Mouse (Mus musculus) heart, embryonic 16.5 days (tissue): ENCODE data around the gene En2. TPM values are rescaled to one million over a fixed set of nuclear protein-coding genes. Genes with fewer than 3 reads are reported as not detected.
A peak's percentile ranks its signal among the peaks of the same experiment; 100 is the strongest.

ENCODE experiments used
- ATAC-seq: fragments of 200-750 bp; cut with Nextera tagmentation; replicated peaks from 2 replicates; pipeline ENCODE4 v1.8.0; 2017; ENCODE audit warnings: moderate number of reproducible peaks; ENCODE audit not compliant: insufficient read depth, low FRiP score; ENCODE audit errors: extremely low read depth
- H3K27ac ChIP-seq: fragments of 300-500 bp; sonication (generic); 2 replicates; pipeline ENCODE4 v1.5.1; 2014; ENCODE audit warnings: mild to moderate bottlenecking, low read length, control low read depth, moderate library complexity
- H3K27me3 ChIP-seq: fragments of 300-500 bp; sonication (generic); 2 replicates; pipeline ENCODE4 v1.6.1; 2014; ENCODE audit warnings: low read length, mixed read lengths; ENCODE audit not compliant: control insufficient read depth, insufficient read depth
- H3K36me3 ChIP-seq: fragments of 300-500 bp; sonication (generic); 2 replicates; pipeline ENCODE4 v1.6.1; 2014; ENCODE audit not compliant: control insufficient read depth, insufficient read depth
- H3K4me1 ChIP-seq: fragments of 300-500 bp; sonication (generic); 2 replicates; pipeline ENCODE4 v1.6.1; 2014; ENCODE audit warnings: low read length, mixed read lengths; ENCODE audit not compliant: control insufficient read depth, insufficient read depth
- H3K4me2 ChIP-seq: fragments of 300-500 bp; sonication (generic); 2 replicates; pipeline ENCODE4 v1.6.1; 2014; ENCODE audit warnings: low read depth, mild to moderate bottlenecking, control low read depth, low read length
- H3K4me3 ChIP-seq: fragments of 300-500 bp; sonication (generic); 2 replicates; pipeline ENCODE4 v1.5.1; 2014; ENCODE audit warnings: mild to moderate bottlenecking, control low read depth, low read length
- H3K9ac ChIP-seq: fragments of 300-500 bp; sonication (generic); 2 replicates; pipeline ENCODE4 v1.6.1; 2014; ENCODE audit warnings: low read length, control low read depth
- H3K9me3 ChIP-seq: fragments of 300-500 bp; sonication (generic); replicated peaks from 2 replicates; pipeline ENCODE4 v1.6.1; 2016; ENCODE audit warnings: low read length; ENCODE audit not compliant: control insufficient read depth
- WGBS: fragments of 180-500 bp; shearing (Covaris S2); extraction: QIAGEN DNeasy Blood & Tissue Kit; methylation state at CpG from one replicate; pipeline ENCODE4 v1.1.7; 2014; 5-methylcytosine and 5-hydroxymethylcytosine counted together
- polyA plus RNA-seq: library from polyadenylated mRNA; unstranded; fragments of >200 nt; fragmentation: Nextera tagmentation; extraction: Ambion mirVana; gene quantifications from 2 replicates; pipeline ENCODE4 v1.2.1, GENCODE M21; 2015

En2 gene
- polyA plus RNA-seq, 1 experiment from 2014 or later, result not detected

DNA sequence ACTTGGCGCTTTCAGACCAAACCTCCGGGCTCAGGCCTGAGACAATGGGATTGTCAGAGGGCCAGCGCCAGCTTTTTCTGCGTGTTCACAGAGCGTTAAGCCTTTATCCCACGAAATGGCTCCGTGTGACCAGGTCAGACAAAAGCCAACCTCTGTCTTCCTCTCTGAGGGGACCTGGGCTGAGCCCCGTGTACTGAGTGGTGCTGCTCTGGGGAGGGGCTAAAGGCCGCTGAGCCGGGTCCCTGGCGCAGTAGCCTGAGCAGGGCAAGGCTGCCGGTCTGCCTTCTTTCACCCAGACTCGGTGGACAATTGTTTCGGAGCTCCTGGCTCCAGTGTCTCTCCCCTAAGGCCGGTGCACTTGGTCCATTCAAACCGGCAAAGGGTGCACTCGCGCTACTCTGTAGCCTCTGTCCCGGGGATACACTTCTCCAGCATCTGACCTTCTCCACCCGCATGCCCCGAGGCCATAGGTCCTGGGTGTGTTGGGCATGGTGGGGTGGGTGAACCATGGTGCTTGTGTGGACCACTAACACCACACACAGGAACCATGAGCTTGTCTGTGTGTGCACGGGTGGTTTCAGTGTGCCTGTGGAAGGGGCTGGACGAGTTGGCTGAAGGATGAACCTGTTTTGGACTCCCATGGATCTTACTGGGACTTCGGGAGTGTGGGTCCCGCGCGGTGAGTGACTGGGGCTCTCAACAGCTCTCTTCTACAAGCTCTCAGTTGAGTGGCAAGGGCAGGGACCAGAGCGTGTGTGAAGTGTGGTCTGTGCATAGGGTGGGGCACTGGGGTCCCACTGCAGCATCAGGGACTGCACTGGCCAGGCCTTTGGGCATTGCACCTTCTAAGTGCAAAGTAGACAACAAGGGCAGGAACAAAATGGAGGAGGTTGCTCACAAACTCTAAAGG is 40.9 kb upstream of the En2 start:
- Histone ChIP-seq H3K4me3 (no peak overlapping the region), H3K9ac (no peak overlapping the region), H3K27me3 (peaks cover 90% of the 10 kb centered on the region), H3K9me3 (no peaks in the 10 kb centered on the region), H3K27ac (no peak overlapping the region), H3K4me2 (peak overlapping the region; percentile 14; the same call in 1 of the 2 replicates), H3K36me3 (no peaks in the 10 kb centered on the region), H3K4me1 (no peaks in the 10 kb centered on the region)
- no peak for ATAC-seq
- 4% methylated on average over 28 of the region's 28 CpGs for WGBS

- H3K4me2 ChIP-seq, result no peak overlapping the region
- H3K27me3 ChIP-seq, result peaks cover 73% of the 10 kb centered on the region
- H3K4me3 ChIP-seq, result no peak overlapping the region
- no peaks in the 10 kb centered on the region for H3K4me1 ChIP-seq
- WGBS, result 36% methylated on average over 1 of the region's 1 CpGs
- H3K9me3 ChIP-seq, result no peaks in the 10 kb centered on the region
- H3K36me3 ChIP-seq, result no peaks in the 10 kb centered on the region
- H3K27ac ChIP-seq, result no peak overlapping the region
- no peak for ATAC-seq
- H3K9ac ChIP-seq, result no peak overlapping the region
Observed at GRCm38 (mm10) chr5:28128851-28129250, 36.6 kb upstream of the En2 start.

DNA sequence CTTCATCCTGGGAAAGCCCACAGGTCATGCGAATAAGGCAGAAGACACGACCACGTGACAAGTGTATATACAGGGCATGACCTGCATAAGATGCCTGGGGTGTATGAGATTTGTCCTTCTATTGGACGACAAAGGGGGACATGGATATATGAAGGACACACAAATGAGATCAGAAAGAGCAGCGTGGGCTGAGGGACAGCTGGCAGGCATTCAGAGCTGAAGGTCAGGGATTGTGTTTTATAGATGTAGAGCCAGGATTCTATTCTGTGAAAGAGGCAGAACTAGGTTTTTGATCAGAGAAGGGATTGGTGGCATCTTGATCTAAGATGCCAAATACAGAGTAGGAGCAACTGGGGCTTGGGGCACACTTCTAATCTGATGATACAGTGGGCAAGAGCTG is 33.3 kb upstream of the En2 start:
- no peak overlapping the region for H3K9ac ChIP-seq
- no peaks in the 10 kb centered on the region for H3K9me3 ChIP-seq
- no peaks in the 10 kb centered on the region for H3K4me1 ChIP-seq
- ATAC-seq, result no peak
- 78% methylated on average over 5 of the region's 5 CpGs for WGBS
- H3K36me3 ChIP-seq, result no peaks in the 10 kb centered on the region
- H3K27me3 ChIP-seq, result peaks cover 52% of the 10 kb centered on the region
- no peak overlapping the region for H3K27ac ChIP-seq
- no peak overlapping the region for H3K4me3 ChIP-seq
- H3K4me2 ChIP-seq, result no peak overlapping the region

DNA sequence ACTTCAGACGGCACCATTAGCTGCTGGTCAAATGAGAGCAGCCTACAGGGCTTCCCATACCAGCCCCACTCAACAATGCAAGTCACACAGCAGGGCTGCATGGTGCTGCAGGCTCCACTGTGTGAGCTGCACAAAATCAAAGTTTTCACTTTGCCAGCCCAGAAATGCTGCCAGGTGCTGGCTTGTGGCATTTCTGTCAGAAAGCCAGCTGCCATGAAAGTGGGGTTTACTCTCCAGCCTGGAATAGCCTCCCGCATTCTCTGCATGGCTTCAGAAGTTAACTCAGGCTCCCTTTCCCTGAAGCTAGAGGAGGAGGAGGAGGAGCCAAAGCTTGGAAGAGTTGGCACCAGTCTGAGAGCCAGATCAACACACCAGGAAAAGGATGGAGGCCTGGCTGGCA is 29.1 kb upstream of the En2 start:
- Histone ChIP-seq H3K9ac (no peak overlapping the region), H3K36me3 (no peaks in the 10 kb centered on the region), H3K9me3 (no peaks in the 10 kb centered on the region), H3K4me2 (no peak overlapping the region), H3K27me3 (peaks cover 30% of the 10 kb centered on the region), H3K4me1 (no peaks in the 10 kb centered on the region), H3K27ac (no peak overlapping the region), H3K4me3 (no peak overlapping the region)
- ATAC-seq, result no peak
- WGBS, result 24% methylated on average over 2 of the region's 2 CpGs

DNA sequence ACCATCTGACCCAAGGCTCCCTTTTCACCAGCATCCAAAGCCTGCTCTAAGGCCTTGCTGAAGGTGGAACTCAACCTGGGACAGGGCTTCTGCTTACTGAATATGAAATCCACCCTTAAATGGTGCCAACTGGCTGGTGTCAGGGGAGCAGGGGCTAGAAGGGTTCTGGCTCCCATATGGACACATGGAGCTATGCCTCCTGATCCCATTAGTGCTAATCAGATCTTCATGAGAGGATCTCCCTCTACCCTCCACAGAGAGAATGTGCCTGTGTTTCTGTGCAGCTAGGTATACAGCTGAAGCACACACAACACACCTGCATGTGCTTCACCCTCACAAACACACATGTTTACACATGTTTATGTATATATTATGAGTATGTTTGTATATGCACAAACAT is 20.9 kb upstream of the En2 start:
- Histone ChIP-seq H3K9me3 (no peaks in the 10 kb centered on the region), H3K27ac (no peak overlapping the region), H3K9ac (no peak overlapping the region), H3K4me2 (no peak overlapping the region), H3K4me1 (no peaks in the 10 kb centered on the region), H3K36me3 (no peaks in the 10 kb centered on the region), H3K27me3 (peaks cover 10% of the 10 kb centered on the region; the same call in 1 of the 2 replicates), H3K4me3 (no peak overlapping the region)
- no peak for ATAC-seq

GRCm38 (mm10) chr5:28146018-28146417 is 19.5 kb upstream of the En2 start:
- no peak for ATAC-seq
- no peaks in the 10 kb centered on the region for H3K36me3 ChIP-seq
- H3K9ac ChIP-seq, result no peak overlapping the region
- WGBS, result 66% methylated on average over 8 of the region's 8 CpGs
- H3K27me3 ChIP-seq, result peaks cover 20% of the 10 kb centered on the region
- no peak overlapping the region for H3K4me2 ChIP-seq
- no peaks in the 10 kb centered on the region for H3K9me3 ChIP-seq
- no peak overlapping the region for H3K27ac ChIP-seq
- no peak overlapping the region for H3K4me3 ChIP-seq
- no peaks in the 10 kb centered on the region for H3K4me1 ChIP-seq

GRCm38 (mm10) chr5:28148473-28148872 is 17.0 kb upstream of the En2 start:
- H3K4me1 ChIP-seq, result no peaks in the 10 kb centered on the region
- H3K4me3 ChIP-seq, result no peak overlapping the region
- no peak overlapping the region for H3K9ac ChIP-seq
- peaks cover 36% of the 10 kb centered on the region for H3K27me3 ChIP-seq
- H3K9me3 ChIP-seq, result no peaks in the 10 kb centered on the region
- WGBS, result 44% methylated on average over 3 of the region's 3 CpGs
- no peak for ATAC-seq
- no peak overlapping the region for H3K27ac ChIP-seq
- H3K36me3 ChIP-seq, result no peaks in the 10 kb centered on the region
- H3K4me2 ChIP-seq, result no peak overlapping the region

GRCm38 (mm10) chr5:28149436-28149835 is 16.1 kb upstream of the En2 start:
- H3K27ac ChIP-seq, result no peak overlapping the region
- no peak overlapping the region for H3K4me2 ChIP-seq
- no peaks in the 10 kb centered on the region for H3K9me3 ChIP-seq
- no peak overlapping the region for H3K9ac ChIP-seq
- no peaks in the 10 kb centered on the region for H3K4me1 ChIP-seq
- peaks cover 41% of the 10 kb centered on the region for H3K27me3 ChIP-seq
- no peak for ATAC-seq
- H3K4me3 ChIP-seq, result no peak overlapping the region
- 71% methylated on average over 3 of the region's 3 CpGs for WGBS
- H3K36me3 ChIP-seq, result no peaks in the 10 kb centered on the region

DNA sequence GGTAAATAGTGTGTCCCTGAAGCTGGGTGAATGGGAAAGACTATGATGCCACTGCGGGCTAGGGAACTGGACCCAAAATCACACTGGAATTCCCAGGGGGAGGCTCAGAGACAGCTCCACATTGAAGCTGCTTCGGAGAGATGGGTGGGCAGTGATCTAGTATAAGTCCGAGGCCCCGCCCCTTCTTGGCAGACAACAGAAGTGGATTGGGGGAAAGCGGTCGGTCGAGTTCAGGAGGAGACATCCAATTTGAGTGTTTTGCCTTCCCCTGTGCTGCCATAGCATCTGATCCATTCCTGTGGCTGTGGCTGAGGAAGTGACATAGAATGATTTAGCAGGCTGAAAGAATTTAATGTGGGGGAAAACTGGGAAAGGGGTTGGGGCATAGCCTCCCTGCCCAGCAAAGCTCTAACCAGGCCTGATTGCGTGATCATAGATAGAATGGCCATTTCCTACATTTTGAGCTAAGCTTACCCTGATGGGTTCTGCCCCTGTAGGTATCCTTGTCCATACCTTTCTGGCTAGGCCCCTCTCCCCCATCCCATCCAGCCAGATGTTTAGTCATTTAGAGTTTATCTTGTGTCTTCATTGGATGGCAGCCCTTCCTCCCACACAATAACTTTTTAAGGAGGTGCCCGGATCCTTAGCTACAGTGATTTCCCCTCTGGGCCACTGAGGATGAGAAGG is 8.3 kb upstream of the En2 start:
- Histone ChIP-seq H3K4me3 (no peak overlapping the region), H3K9me3 (no peaks in the 10 kb centered on the region), H3K27ac (no peak overlapping the region), H3K9ac (no peak overlapping the region), H3K4me1 (peaks cover 5% of the 10 kb centered on the region), H3K27me3 (peaks cover 83% of the 10 kb centered on the region), H3K36me3 (no peaks in the 10 kb centered on the region), H3K4me2 (no peak overlapping the region)
- ATAC-seq, result no peak
- 8% methylated on average over 9 of the region's 9 CpGs for WGBS
